Mouse (Mus musculus): ENCODE measurements at regions not wholly inside any gene's neighbourhood (a gene's known extent, or its start where the extent isn't known, plus 50 kb on each side); places are given as distances from the start of the nearest gene placed in this dataset.

- no peak for TF ChIP-seq CTCF (IDR thresholded peaks at IDR 0.05; ENCODE audit: borderline replicate concordance, extremely low read depth, insufficient read depth, insufficient read length)
- TF ChIP-seq POLR2A (IDR thresholded peaks at IDR 0.05; ENCODE audit: borderline replicate concordance, extremely low read depth, insufficient read depth, insufficient read length, poor library complexity, severe bottlenecking): no peak
Observed at GRCm38 (mm10) chr7:71188119-71188518, 163.2 kb downstream of the Gm10295 start.

Data from brain, embryonic 14.5 days (tissue).